Mouse (Mus musculus): Measurements from ENCODE around the gene Kcna10. TPM values are rescaled to one million over a fixed set of nuclear protein-coding genes. Genes with fewer than 3 reads are reported as not detected.
A peak's percentile ranks its signal among the peaks of the same experiment; 100 is the strongest.

Kcna10 gene
- polyA plus RNA-seq (2015; fragmentation: Nextera tagmentation; extraction: Ambion mirVana) = not detected in 2 replicates

- no peak within 1 kb of the TSS for H3K4me2 ChIP-seq (ENCODE audit: low read length)
Observed at GRCm38 (mm10) chr3:107182756-107183155, at the start of gene Kcna10. Gene Kcna10, plus strand, starts transcription at chr3:107183056.

GRCm38 (mm10) chr3:107134457-107134856, 48.4 kb upstream of the Kcna10 start:
- no peaks in the 10 kb centered on the region for H3K27me3 ChIP-seq (ENCODE audit: insufficient read depth, low read length)
- TF ChIP-seq CTCF (IDR thresholded peaks at IDR 0.05; ENCODE audit: low read depth) = no peak
- no peaks in the 10 kb centered on the region for H3K4me1 ChIP-seq (replicated peaks; ENCODE audit: insufficient read depth, low read length)
- H3K9me3 ChIP-seq (replicated peaks; ENCODE audit: low read length) = no peaks in the 10 kb centered on the region
- H3K4me2 ChIP-seq (ENCODE audit: low read length) = no peak overlapping the region
- H3K36me3 ChIP-seq (ENCODE audit: insufficient read depth, low read length) = no peaks in the 10 kb centered on the region
- H3K27ac ChIP-seq = no peak overlapping the region
- WGBS = 78% methylated on average over 3 of the region's 3 CpGs
- DNase-seq (ENCODE audit: low spot score) (no peak), ATAC-seq (replicated peaks; ENCODE audit: low FRiP score, low read depth) (no peak)
- H3K4me3 ChIP-seq (replicated peaks; ENCODE audit: low read depth, low read length) = no peak overlapping the region
- no peak overlapping the region for H3K9ac ChIP-seq (ENCODE audit: low read depth, low read length)

More at GRCm38 (mm10) chr3:107182756-107183155, at the start of gene Kcna10:
- Histone ChIP-seq H3K4me3 (replicated peaks; ENCODE audit: low read depth, low read length) (no peak within 1 kb of the TSS), H3K27me3 (ENCODE audit: insufficient read depth, low read length) (no peaks in the 10 kb centered on the region), H3K36me3 (ENCODE audit: insufficient read depth, low read length) (no peaks in the 10 kb centered on the region), H3K9ac (ENCODE audit: low read depth, low read length) (no peak within 1 kb of the TSS), H3K27ac (no peak within 1 kb of the TSS), H3K4me1 (replicated peaks; ENCODE audit: insufficient read depth, low read length) (no peaks in the 10 kb centered on the region), H3K9me3 (replicated peaks; ENCODE audit: low read length) (no peaks in the 10 kb centered on the region)
- 67% methylated on average over 1 of the region's 1 CpGs for WGBS
- DNase-seq (ENCODE audit: low spot score) = no peak
- ATAC-seq (replicated peaks; ENCODE audit: low FRiP score, low read depth) = no peak
- no peak for TF ChIP-seq CTCF (IDR thresholded peaks at IDR 0.05; ENCODE audit: low read depth)

- no peak overlapping the region for H3K27ac ChIP-seq
- no peak for TF ChIP-seq CTCF (IDR thresholded peaks at IDR 0.05; ENCODE audit: low read depth)
Observed at GRCm38 (mm10) chr3:107147126-107147525, 35.7 kb upstream of the Kcna10 start.

GRCm38 (mm10) chr3:107149006-107149405, 33.9 kb upstream of the Kcna10 start:
- Histone ChIP-seq H3K4me3 (replicated peaks; ENCODE audit: low read depth, low read length) (no peak overlapping the region), H3K4me1 (replicated peaks; ENCODE audit: insufficient read depth, low read length) (no peaks in the 10 kb centered on the region), H3K9ac (ENCODE audit: low read depth, low read length) (no peak overlapping the region), H3K9me3 (replicated peaks; ENCODE audit: low read length) (no peaks in the 10 kb centered on the region), H3K4me2 (ENCODE audit: low read length) (no peak overlapping the region), H3K27ac (no peak overlapping the region), H3K36me3 (ENCODE audit: insufficient read depth, low read length) (no peaks in the 10 kb centered on the region), H3K27me3 (ENCODE audit: insufficient read depth, low read length) (no peaks in the 10 kb centered on the region)
- DNase-seq (ENCODE audit: low spot score) = peak; percentile 33
- 71% methylated on average over 3 of the region's 3 CpGs for WGBS
- TF ChIP-seq CTCF (IDR thresholded peaks at IDR 0.05; ENCODE audit: low read depth) = peak; percentile 71
- ATAC-seq (replicated peaks; ENCODE audit: low FRiP score, low read depth) = no peak

More at GRCm38 (mm10) chr3:107147126-107147525, 35.7 kb upstream of the Kcna10 start:
- no peak overlapping the region for H3K4me2 ChIP-seq (ENCODE audit: low read length)
- H3K9me3 ChIP-seq (replicated peaks; ENCODE audit: low read length) = no peaks in the 10 kb centered on the region
- H3K36me3 ChIP-seq (ENCODE audit: insufficient read depth, low read length) = no peaks in the 10 kb centered on the region
- no peaks in the 10 kb centered on the region; the same call in 1 of the 2 replicates for H3K27me3 ChIP-seq (ENCODE audit: insufficient read depth, low read length)
- H3K4me1 ChIP-seq (replicated peaks; ENCODE audit: insufficient read depth, low read length) = no peaks in the 10 kb centered on the region
- H3K9ac ChIP-seq (ENCODE audit: low read depth, low read length) = no peak overlapping the region
- ATAC-seq (replicated peaks; ENCODE audit: low FRiP score, low read depth) = no peak
- DNase-seq (ENCODE audit: low spot score) = no peak
- no peak overlapping the region for H3K4me3 ChIP-seq (replicated peaks; ENCODE audit: low read depth, low read length)
- 78% methylated on average over 7 of the region's 7 CpGs for WGBS

GRCm38 (mm10) chr3:107150469-107150868, 32.4 kb upstream of the Kcna10 start:
- Histone ChIP-seq H3K4me2 (ENCODE audit: low read length) (no peak overlapping the region), H3K4me1 (replicated peaks; ENCODE audit: insufficient read depth, low read length) (no peaks in the 10 kb centered on the region), H3K9me3 (replicated peaks; ENCODE audit: low read length) (no peaks in the 10 kb centered on the region), H3K9ac (ENCODE audit: low read depth, low read length) (no peak overlapping the region), H3K27ac (no peak overlapping the region), H3K4me3 (replicated peaks; ENCODE audit: low read depth, low read length) (no peak overlapping the region), H3K27me3 (ENCODE audit: insufficient read depth, low read length) (no peaks in the 10 kb centered on the region), H3K36me3 (ENCODE audit: insufficient read depth, low read length) (no peaks in the 10 kb centered on the region)
- WGBS = 39% methylated on average over 3 of the region's 3 CpGs
- no peak for TF ChIP-seq CTCF (IDR thresholded peaks at IDR 0.05; ENCODE audit: low read depth)
- ATAC-seq (replicated peaks; ENCODE audit: low FRiP score, low read depth) (no peak), DNase-seq (ENCODE audit: low spot score) (no peak)

GRCm38 (mm10) chr3:107150872-107151540, 31.9 kb upstream of the Kcna10 start:
- H3K36me3 ChIP-seq (ENCODE audit: insufficient read depth, low read length) = no peaks in the 10 kb centered on the region
- no peak overlapping the region for H3K27ac ChIP-seq
- H3K4me3 ChIP-seq (replicated peaks; ENCODE audit: low read depth, low read length) = no peak overlapping the region
- TF ChIP-seq CTCF (IDR thresholded peaks at IDR 0.05; ENCODE audit: low read depth) = no peak
- no peaks in the 10 kb centered on the region for H3K4me1 ChIP-seq (replicated peaks; ENCODE audit: insufficient read depth, low read length)
- DNase-seq (ENCODE audit: low spot score) (no peak), ATAC-seq (replicated peaks; ENCODE audit: low FRiP score, low read depth) (no peak)
- H3K4me2 ChIP-seq (ENCODE audit: low read length) = no peak overlapping the region
- H3K9me3 ChIP-seq (replicated peaks; ENCODE audit: low read length) = no peaks in the 10 kb centered on the region
- H3K9ac ChIP-seq (ENCODE audit: low read depth, low read length) = no peak overlapping the region
- 61% methylated on average over 7 of the region's 7 CpGs for WGBS
- no peaks in the 10 kb centered on the region for H3K27me3 ChIP-seq (ENCODE audit: insufficient read depth, low read length)

All from kidney, postnatal 0 days (tissue).